Mouse (Mus musculus) cerebellum, adult 18-20 months (tissue): ENCODE measurements around the gene L3mbtl3.

Experiments
- DNase-seq, 2 experiments: peaks; one replicate each; pipeline ENCODE4 v3.0.0; 2021

The L3mbtl3 gene

DNA sequence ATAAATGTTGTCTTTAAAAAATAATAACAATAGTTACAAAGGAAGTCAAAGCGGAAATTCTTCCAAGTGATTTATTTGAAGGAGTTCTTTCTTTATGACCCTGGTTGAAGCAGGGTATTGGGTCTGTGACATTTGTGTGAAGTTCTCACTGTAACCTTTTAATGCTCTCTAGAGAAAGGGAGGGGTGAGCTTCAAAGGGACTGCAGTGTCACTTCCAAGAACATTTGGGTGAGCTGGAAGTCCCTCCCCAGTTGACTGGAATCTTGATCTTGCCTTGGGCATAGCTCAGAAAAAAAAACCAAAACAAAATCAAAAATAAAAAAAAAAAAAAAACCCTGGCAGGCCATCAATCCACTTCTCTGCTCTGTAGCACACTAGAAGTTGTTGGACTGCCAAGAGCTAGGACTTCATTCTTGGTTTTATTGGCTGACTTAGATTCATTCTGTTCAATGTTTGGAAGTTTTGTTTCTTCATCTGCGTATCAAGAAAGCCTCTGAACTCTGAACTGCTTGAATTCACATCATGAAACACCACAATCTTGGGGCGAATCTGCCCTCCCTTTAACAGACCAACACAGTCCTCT, 143.6 kb downstream of the L3mbtl3 start:
- no peak for DNase-seq

DNA sequence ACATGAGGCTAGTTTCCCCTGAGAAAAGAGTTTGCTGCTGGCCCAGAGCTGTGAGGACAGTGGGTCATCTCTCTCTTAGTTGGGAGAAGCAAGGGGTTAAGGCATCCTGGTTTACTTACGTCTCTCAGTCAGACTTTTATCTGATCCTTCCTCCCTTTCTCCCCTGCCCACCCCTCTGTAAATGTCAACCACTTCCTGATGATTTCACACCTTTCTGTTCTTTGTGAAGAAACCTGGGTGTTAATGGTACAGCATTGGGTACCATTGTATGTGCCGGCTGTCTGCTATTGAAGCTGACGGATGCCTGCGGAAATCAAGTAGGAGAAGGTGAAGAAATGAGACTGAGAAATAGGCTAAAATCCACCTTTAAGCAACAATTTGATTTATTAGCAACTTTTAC, 146.3 kb downstream of the L3mbtl3 start, which contains the start of gene Samd3:
Gene Samd3, plus strand, starts transcription at position 220 of the 400 bp plus-strand sequence.
- DNase-seq = no peak

DNA sequence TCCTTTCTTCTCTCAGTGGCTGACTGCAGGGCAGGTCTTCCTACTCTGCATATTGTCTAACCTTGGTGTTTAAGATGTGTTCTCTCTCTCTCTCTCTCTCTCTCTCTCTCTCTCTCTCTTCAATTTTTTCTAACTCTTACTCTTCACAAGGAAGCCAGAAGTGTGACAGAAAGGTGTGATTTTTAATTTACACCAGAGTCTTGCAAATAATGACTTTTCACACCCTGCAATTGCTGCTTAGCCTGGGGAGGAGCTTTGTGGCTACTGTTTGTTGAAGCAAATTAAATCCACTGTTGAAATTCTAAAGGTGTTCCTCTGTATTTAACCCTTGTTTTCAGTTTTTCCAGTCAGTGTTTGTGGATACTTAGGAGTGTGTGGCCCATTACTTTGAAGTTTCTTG, 147.6 kb downstream of the L3mbtl3 start:
- no peak for DNase-seq

DNA sequence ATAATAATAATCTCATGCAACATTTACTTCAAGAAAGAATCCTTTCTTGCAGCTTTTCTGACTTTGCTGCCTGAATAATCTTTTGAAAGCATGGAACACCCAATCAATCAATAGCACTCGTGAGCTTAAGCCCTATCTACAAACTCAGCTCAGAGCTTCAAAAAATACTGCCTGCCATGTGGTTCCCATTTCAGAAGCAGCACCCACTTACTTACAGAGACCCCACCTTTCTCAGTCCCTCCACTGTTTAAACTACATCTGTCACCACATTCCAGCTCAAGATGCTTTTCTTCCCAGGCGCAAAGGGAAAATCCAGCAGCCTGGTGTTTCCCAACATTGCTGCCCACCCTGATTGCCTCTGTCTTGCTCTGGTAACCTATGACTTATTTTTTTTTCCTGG, 149.0 kb downstream of the L3mbtl3 start:
- no peak for DNase-seq

DNA sequence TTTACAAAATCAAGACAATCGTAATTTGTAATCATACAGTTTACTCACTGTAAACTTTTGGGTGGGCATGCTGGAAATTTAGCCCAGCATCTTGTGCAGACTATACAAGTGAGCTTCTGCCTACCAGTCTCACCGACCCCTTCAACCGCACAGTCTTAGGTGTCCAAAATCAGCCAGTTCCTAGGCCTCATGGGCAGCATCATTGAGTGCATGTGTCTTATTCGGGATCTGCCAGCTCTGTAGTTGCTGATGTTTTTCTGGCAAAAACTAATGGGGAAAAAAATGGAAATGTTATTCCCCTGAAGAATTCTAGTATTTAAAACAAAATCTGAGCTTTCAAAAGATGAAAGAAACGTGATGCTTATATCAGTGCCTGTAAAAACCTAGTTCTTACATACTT, 149.5 kb downstream of the L3mbtl3 start:
- DNase-seq = no peak
